Mouse (Mus musculus) lung, embryonic 15.5 days (tissue): ENCODE measurements around the gene Cep164. TPM values are rescaled to one million over a fixed set of nuclear protein-coding genes. Genes with fewer than 3 reads are reported as not detected.

Source experiments
- ATAC-seq: fragments of 200-750 bp; cut with Nextera tagmentation; 2 replicates; pipeline ENCODE4 v1.8.0; 2017; ENCODE audit warnings: moderate number of reproducible peaks, borderline replicate concordance; ENCODE audit not compliant: low FRiP score, low TSS enrichment; ENCODE audit errors: extremely low read depth
- H3K27ac ChIP-seq: fragments of 300-500 bp; sonication (generic); 2 replicates; pipeline ENCODE4 v1.5.1; 2015; ENCODE audit warnings: moderate library complexity, mild to moderate bottlenecking, inconsistent platforms
- H3K27me3 ChIP-seq: fragments of 300-500 bp; sonication (generic); 2 replicates; pipeline ENCODE4 v1.6.1; 2015; ENCODE audit warnings: inconsistent platforms
- H3K36me3 ChIP-seq: fragments of 300-500 bp; sonication (generic); 2 replicates; pipeline ENCODE4 v1.6.1; 2015; ENCODE audit warnings: inconsistent platforms
- H3K4me1 ChIP-seq: fragments of 300-500 bp; sonication (generic); 2 replicates; pipeline ENCODE4 v1.6.1; 2015; ENCODE audit warnings: inconsistent platforms
- H3K4me2 ChIP-seq: fragments of 300-500 bp; sonication (generic); 2 replicates; pipeline ENCODE4 v1.6.1; 2015; ENCODE audit warnings: inconsistent platforms, mild to moderate bottlenecking, moderate library complexity
- H3K4me3 ChIP-seq: fragments of 300-500 bp; sonication (generic); 2 replicates; pipeline ENCODE4 v1.5.1; 2015; ENCODE audit warnings: mild to moderate bottlenecking, inconsistent platforms
- H3K9ac ChIP-seq: fragments of 300-500 bp; sonication (generic); 2 replicates; pipeline ENCODE4 v1.6.1; 2015; ENCODE audit warnings: inconsistent platforms
- H3K9me3 ChIP-seq: fragments of 300-500 bp; sonication (generic); 2 replicates; pipeline ENCODE4 v1.6.1; 2016; ENCODE audit warnings: inconsistent platforms
- WGBS: fragments of 180-500 bp; shearing (Covaris S2); methylation state at CpG from one replicate; pipeline ENCODE4 v1.1.7; 2015; 5-methylcytosine and 5-hydroxymethylcytosine counted together
- polyA plus RNA-seq: library from polyadenylated mRNA; unstranded; fragments of >200 nt; fragmentation: Nextera tagmentation; extraction: Ambion mirVana; gene quantifications from 2 replicates; pipeline ENCODE4 v1.2.1, GENCODE M21; 2015

Cep164 gene
- polyA plus RNA-seq, 1 experiment from 2014 or later = 21.5 TPM

GRCm38 (mm10) chr9:45739702-45740583 lies 88.5 kb downstream of the Cep164 start:
- Histone ChIP-seq H3K27me3 (no peaks in the 10 kb centered on the region), H3K4me2 (no peak overlapping the region), H3K4me1 (0 out of 2 replicates have a peak, but pooled peaks cover 4% of the 10 kb centered on the region), H3K9me3 (no peaks in the 10 kb centered on the region), H3K9ac (no peak overlapping the region), H3K27ac (no peak overlapping the region), H3K4me3 (no peak overlapping the region), H3K36me3 (no peaks in the 10 kb centered on the region)
- ATAC-seq = no peak
- 54% methylated on average over 17 of the region's 17 CpGs for WGBS

DNA sequence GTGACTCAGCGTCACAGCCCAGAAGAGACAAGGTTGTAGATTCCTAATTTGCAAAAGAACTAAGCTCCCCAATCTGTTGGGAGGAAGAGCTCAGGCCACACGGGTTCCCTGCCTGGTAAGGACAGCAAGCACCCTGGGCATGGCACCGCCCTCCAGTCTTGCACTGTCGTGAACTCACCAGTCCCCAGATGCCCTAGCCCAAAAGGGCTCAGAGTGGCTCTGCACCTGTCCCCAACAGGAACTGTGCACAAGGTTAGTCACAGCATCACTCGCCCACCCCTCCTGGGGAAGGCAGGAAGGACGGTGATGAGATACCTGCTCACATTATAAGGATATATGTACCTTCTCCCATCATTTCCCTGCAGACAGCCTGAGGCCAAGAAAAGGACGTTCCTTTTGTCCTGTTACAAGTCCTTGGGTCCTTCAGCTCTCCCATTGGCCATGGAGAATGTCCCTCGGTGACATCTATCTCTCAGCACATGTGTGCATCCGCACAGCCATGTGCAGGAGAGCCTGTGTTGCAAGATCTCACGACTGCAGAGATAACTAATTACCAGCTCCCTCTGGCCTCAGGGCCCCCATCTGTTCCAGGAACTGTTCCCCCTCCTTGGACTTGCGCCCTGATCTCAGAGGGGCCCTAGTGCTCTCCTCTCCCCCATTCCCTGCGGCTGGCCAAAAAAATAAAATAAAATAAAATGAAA lies 89.3 kb downstream of the Cep164 start:
- WGBS = 56% methylated on average over 12 of the region's 12 CpGs
- no peaks in the 10 kb centered on the region for H3K27me3 ChIP-seq
- no peak overlapping the region for H3K9ac ChIP-seq
- H3K4me3 ChIP-seq = no peak overlapping the region
- no peak for ATAC-seq
- H3K36me3 ChIP-seq = no peaks in the 10 kb centered on the region
- H3K4me2 ChIP-seq = no peak overlapping the region
- H3K9me3 ChIP-seq = no peaks in the 10 kb centered on the region
- H3K4me1 ChIP-seq = 0 out of 2 replicates have a peak, but pooled peaks cover 4% of the 10 kb centered on the region
- no peak overlapping the region for H3K27ac ChIP-seq

DNA sequence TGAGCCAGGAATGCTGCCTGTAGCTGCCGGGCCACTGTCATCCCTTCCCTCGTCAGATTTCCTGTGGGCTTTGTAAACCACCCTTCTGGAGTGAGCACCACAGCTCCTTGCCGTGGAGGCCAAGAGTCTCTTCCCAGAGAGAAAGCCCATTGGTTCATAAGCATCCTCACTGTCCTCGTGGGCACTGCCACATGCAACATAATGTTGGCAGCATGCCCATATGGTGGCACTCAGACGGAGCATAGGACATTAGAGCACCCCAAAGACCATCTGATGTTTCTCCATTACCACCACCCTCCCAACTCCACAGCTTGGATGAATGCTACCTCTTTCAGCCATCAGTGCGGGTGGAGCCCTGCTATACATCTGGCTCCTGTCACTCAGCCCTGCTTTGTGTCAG lies 95.2 kb downstream of the Cep164 start:
- no peak for ATAC-seq
- Histone ChIP-seq H3K36me3 (no peaks in the 10 kb centered on the region), H3K27ac (no peak overlapping the region), H3K9me3 (no peaks in the 10 kb centered on the region), H3K9ac (no peak overlapping the region), H3K4me3 (no peak overlapping the region), H3K4me1 (no peaks in the 10 kb centered on the region), H3K27me3 (no peaks in the 10 kb centered on the region), H3K4me2 (no peak overlapping the region)
- 51% methylated on average over 6 of the region's 6 CpGs for WGBS

- Histone ChIP-seq H3K4me1 (no peaks in the 10 kb centered on the region), H3K4me3 (no peak overlapping the region), H3K4me2 (no peak overlapping the region), H3K27me3 (no peaks in the 10 kb centered on the region), H3K9ac (no peak overlapping the region), H3K27ac (no peak overlapping the region), H3K9me3 (no peaks in the 10 kb centered on the region), H3K36me3 (no peaks in the 10 kb centered on the region)
- no peak for ATAC-seq
- 77% methylated on average over 5 of the region's 5 CpGs for WGBS
Measured at GRCm38 (mm10) chr9:45731851-45732250, 96.6 kb downstream of the Cep164 start.

DNA sequence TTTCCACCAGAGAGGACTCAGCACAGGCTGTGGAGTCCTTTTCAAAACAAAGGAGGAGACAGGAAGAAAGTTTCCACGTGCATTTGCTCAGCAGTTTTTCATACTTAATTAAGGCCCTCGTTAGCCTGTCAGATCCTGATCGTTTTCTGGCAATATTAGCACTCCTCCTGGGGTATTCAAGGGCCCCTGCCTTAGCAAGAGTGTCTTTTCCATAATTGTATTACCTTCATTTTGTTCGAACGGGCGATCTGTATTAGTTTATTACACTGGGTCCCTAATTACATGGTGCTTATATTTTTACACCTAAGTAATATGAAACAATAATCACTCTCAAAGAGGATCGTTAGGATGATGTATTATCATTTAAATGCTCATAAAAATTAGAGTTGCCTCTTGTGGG lies 108.5 kb downstream of the Cep164 start:
- ATAC-seq = no peak
- H3K9ac ChIP-seq = no peak overlapping the region
- no peak overlapping the region for H3K4me3 ChIP-seq
- WGBS = 65% methylated on average over 7 of the region's 7 CpGs
- H3K27ac ChIP-seq = no peak overlapping the region
- no peaks in the 10 kb centered on the region for H3K9me3 ChIP-seq
- no peaks in the 10 kb centered on the region for H3K27me3 ChIP-seq
- no peak overlapping the region for H3K4me2 ChIP-seq
- no peaks in the 10 kb centered on the region for H3K4me1 ChIP-seq
- H3K36me3 ChIP-seq = no peaks in the 10 kb centered on the region

Other genes with a start within 250 kb of the Cep164 start
- gene Bace1, start 9.9 kb upstream of the Cep164 start, polyA plus RNA-seq = 25.2 and 26.2 TPM in 2 replicates
- gene Pcsk7, start 77.8 kb upstream of the Cep164 start, polyA plus RNA-seq = 20.3 and 25.4 TPM in 2 replicates
- 43.2 and 51.1 TPM in 2 replicates for gene Rnf214, start 78.2 kb upstream of the Cep164 start, polyA plus RNA-seq
- 135 and 151 TPM in 2 replicates for gene Tagln, start 107.4 kb upstream of the Cep164 start, polyA plus RNA-seq
- gene Sidt2, start 126.6 kb upstream of the Cep164 start, polyA plus RNA-seq = 31.6 and 36.9 TPM in 2 replicates
- 174 and 175 TPM in 2 replicates for gene Pafah1b2, start 184.0 kb upstream of the Cep164 start, polyA plus RNA-seq
- gene Sik3, start 184.1 kb upstream of the Cep164 start, polyA plus RNA-seq = 12.8 TPM in 2 replicates